In the genomic region with DNA sequence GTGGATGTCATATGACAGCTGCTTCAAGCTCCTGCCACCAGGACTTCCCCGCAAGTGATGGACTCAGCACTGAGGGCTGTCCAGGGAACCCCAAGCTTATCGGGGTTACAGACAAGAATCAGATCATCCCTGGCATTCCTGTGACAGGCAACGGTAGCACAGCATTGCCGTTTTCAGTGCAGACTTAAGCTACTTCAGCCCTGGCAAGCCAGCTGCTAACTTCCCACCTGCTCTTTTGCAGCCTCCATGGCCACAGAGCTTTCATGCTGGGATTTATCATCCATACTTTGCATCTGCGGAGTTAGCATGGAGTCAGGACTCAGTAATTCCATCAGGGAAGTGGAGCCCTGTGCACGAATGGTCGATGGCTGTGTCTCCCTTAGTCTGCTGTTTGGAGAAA, we compare ENCODE assay signal across 27 mouse cellular contexts. TPM values are rescaled to one million over a fixed set of nuclear protein-coding genes. Genes with fewer than 3 reads are reported as not detected.
"Had no signal": no experiment of that assay in that cellular context is flagged by ENCODE, and none has a peak within 500 bp of the region (broad histone marks: within the 10 kb centered on the region; RNA-seq: fewer than 3 reads in every experiment).

No protein-coding gene starts in this region.

- H3K4me2 ChIP-seq: embryonic facial prominence, embryonic 12.5 days; embryonic facial prominence, embryonic 13.5 days; embryonic facial prominence, embryonic 15.5 days; forebrain, embryonic 12.5 days; forebrain, embryonic 13.5 days; forebrain, embryonic 15.5 days had no signal

- H3K9ac ChIP-seq: embryonic facial prominence, embryonic 12.5 days; embryonic facial prominence, embryonic 13.5 days; embryonic facial prominence, embryonic 15.5 days; forebrain, embryonic 12.5 days; forebrain, embryonic 13.5 days; forebrain, embryonic 15.5 days; forebrain, postnatal 0 days had no signal

- H3K27me3 ChIP-seq: embryonic facial prominence, embryonic 12.5 days; embryonic facial prominence, embryonic 15.5 days; forebrain, embryonic 12.5 days; forebrain, embryonic 13.5 days; forebrain, embryonic 15.5 days had no signal

- H3K4me3 ChIP-seq: embryonic facial prominence, embryonic 10.5 days; embryonic facial prominence, embryonic 12.5 days; embryonic facial prominence, embryonic 13.5 days; embryonic facial prominence, embryonic 15.5 days; erythroblast, embryonic 14.5 days; forebrain, embryonic 10.5 days; forebrain, embryonic 12.5 days; forebrain, embryonic 13.5 days; forebrain, embryonic 15.5 days; gastrocnemius, adult 2 months had no signal

- ATAC-seq: forebrain, embryonic 13.5 days; forebrain, embryonic 14.5 days; forebrain, embryonic 15.5 days; forebrain, postnatal 0 days had no signal

- H3K4me1 ChIP-seq: forebrain, embryonic 15.5 days had no signal

- H3K27ac ChIP-seq: embryonic facial prominence, embryonic 10.5 days; embryonic facial prominence, embryonic 12.5 days; embryonic facial prominence, embryonic 15.5 days; forebrain, embryonic 10.5 days; forebrain, embryonic 12.5 days; forebrain, embryonic 13.5 days; forebrain, embryonic 15.5 days; gastrocnemius, adult 2 months had no signal

- H3K36me3 ChIP-seq: embryonic facial prominence, embryonic 10.5 days; embryonic facial prominence, embryonic 12.5 days; embryonic facial prominence, embryonic 13.5 days; embryonic facial prominence, embryonic 15.5 days; forebrain, embryonic 10.5 days; forebrain, embryonic 12.5 days; forebrain, embryonic 15.5 days had no signal

- DNase-seq: cerebellum, adult 18-20 months; cerebellum, adult 2 months; cerebellum, adult 8-10 months; cerebellum, adult 9-10 months; cerebellum, adult 9-11 months; cerebellum, postnatal 10 days; cerebellum, postnatal 14 days; cerebellum, postnatal 25 days; cerebellum, postnatal 36 days; embryo, embryonic 11 days; forebrain, postnatal 0 days; gastrocnemius, adult 2 months; gastrocnemius, postnatal 10 days; gastrocnemius, postnatal 14 days; gastrocnemius, postnatal 25 days; gastrocnemius, postnatal 36 days; heart, adult 11 months had no signal

- H3K9me3 ChIP-seq: embryonic facial prominence, embryonic 10.5 days; embryonic facial prominence, embryonic 12.5 days; embryonic facial prominence, embryonic 13.5 days; embryonic facial prominence, embryonic 15.5 days; forebrain, embryonic 10.5 days; forebrain, embryonic 12.5 days; forebrain, embryonic 13.5 days; forebrain, embryonic 15.5 days had no signal

RNA-seq across cellular contexts. Expression of a gene that starts 26.5 kb away (rescaled TPM):
- polyA plus RNA-seq: erythroblast, embryonic 14.5 days had no signal
